Mouse (Mus musculus) liver, postnatal 0 days (tissue): ENCODE measurements around the gene Spag16.

Source experiments
- CTCF ChIP-seq: sonication (generic); IDR thresholded peaks from 2 replicates; pipeline ENCODE4 v1.5.1; 2016; ENCODE audit warnings: antibody characterized with exemption, low read depth
- EP300 ChIP-seq: IDR thresholded peaks from 2 replicates; pipeline ENCODE4 v1.6.1; 2016; ENCODE audit warnings: antibody characterized with exemption, low read depth, mild to moderate bottlenecking

GRCm38 (mm10) chr1:70700270-70700669 is 873.5 kb downstream of the Spag16 start:
- TF ChIP-seq CTCF (no peak), EP300 (no peak)
